Mouse (Mus musculus) 416B (cell line): ENCODE results near the gene Htr1b.

Source experiments
- DNase-seq: peaks from one replicate; pipeline ENCODE4 v3.0.0; 2011; ENCODE audit warnings: low read depth

The Htr1b gene

DNA sequence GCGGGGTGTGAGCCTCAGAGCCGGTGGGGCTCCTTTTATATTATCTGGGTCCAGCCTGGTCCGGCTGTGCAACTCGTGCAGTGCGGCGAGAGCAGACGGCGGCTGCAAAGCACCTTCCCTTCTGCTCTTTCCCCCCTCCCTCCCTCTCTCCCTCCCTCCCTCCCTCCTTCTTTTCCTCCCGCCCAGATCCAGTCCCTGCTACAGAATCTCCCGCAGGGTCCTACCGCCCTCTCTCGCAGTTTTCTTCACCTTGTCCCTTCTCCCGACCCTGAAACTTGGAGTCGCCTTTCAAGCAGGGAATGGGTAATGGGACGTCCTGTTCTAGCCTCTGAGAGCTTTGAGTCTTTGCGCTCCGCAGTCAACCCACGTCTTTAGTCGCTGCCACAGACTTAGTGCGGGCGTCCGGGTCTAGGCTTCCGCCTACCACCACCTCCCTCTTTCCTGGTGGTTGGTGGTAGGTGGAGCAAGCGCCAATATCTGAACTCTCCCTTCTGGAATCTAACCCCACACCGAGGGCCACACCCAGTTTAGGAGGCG is at the start of gene Htr1b:
Gene Htr1b, minus strand, starts transcription at position 392 of the 537 bp plus-strand sequence.
- no peak for DNase-seq

DNA sequence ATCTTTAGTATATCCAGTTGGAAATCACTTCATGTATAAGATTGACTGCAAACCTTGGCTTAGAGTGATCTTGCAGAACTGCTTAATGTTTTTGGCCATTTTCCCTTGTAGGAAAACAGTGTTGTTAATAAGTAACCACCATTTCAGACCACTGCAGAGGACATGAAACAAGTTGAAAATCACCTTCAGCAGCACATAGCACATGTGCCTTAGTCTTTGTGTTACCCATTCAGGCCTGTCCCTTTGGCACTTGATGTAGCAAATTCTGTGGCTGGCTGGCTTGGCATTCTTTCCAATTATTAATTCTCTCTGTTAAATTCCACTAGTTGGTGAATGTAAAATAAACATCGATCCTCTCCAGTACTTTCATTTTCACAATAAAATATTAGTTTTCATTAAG is 43.1 kb upstream of the Htr1b start:
- no peak for DNase-seq

DNA sequence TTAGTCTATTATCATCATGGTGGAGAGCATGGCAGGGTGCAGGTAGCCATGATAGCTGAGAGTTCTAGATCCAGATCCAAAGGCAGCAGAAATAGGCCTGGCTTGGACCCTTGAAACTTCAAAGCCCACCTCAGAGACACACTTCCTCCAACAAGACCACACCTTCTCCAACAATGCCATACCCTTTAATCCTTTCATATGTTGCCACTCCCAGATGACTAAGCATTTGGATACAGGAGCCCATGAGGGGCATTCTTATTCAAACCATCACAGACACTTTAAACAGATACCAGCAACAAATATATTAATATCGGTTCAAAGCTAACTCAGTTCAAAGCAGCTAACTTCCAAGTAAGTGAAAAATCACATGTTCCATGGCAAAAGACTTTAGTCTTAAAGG is 3.9 kb upstream of the Htr1b start:
- no peak for DNase-seq

DNA sequence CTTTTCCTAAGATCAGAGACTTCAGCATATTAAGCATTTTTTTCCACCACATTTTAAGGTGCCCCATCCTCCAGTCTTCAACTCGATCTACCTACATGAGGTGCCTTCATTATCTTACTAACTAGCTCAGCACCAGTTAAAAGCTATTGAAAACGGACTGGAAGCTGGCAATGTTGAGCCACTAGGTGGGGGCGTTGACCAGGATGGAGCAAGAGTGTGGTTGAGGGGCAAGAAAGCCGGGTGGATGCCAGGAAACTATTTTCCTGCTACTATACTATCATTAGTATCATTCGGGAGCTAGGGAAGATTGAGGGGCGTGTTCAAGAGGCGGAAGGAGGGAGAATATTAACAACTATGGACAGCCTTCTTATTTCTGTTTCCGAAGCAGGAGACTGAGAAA is 1.5 kb upstream of the Htr1b start:
- peak; percentile 42 for DNase-seq

DNA sequence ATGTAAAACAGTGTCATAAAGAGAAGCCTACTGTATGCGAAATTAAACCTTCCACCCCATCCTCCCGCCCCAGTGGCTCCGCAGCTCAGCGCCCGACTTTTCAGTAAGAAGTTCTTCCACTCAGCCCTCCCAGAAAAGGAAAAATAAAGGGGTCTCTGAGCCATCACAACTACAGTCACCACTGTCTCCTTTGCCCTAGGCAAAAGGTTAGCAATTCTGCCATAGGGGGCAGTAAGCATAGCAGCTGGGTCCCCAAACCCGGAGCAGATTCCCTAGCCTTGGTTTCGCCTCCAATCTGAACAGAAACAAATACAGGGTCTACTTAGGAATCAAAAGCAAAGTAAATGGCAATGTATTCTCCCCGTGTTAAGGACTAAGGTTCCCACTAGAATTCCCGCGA is 535 bp upstream of the Htr1b start:
- DNase-seq: no peak

DNA sequence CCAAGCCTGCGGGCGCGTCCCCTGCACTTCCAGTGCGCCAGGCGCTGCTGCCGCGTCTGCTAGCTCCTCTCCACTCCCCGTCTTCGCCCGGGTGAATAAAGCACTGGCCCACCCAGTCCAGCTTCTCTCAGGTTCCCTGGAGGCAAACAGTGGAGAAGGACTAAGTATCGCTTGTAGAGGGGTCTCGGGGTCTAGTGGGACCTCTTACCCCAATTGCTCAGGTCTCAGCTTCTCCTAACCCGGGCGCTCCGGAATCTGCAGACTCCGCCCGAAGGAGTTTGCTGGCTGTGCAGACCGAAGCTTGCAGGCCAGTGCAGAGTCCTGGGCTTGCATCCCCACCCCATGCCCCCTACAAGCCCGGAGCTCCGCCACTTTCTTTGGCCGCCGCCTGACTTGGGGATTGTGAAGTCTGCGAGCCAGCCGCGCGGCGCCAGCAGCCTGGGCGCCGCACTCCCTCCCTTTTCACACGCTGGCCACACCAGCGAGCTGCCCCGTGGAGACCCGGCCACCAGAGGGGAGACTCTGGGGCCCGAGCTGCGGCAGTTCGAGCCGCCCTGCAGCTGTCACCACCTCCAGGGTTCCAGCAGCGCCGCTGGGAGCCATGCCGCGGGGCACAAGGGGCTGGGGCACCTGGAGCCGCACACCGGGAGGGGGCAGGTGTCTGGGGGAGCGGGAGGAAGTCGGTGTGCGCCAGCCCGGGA is 742 bp downstream of the Htr1b start:
- no peak for DNase-seq

DNA sequence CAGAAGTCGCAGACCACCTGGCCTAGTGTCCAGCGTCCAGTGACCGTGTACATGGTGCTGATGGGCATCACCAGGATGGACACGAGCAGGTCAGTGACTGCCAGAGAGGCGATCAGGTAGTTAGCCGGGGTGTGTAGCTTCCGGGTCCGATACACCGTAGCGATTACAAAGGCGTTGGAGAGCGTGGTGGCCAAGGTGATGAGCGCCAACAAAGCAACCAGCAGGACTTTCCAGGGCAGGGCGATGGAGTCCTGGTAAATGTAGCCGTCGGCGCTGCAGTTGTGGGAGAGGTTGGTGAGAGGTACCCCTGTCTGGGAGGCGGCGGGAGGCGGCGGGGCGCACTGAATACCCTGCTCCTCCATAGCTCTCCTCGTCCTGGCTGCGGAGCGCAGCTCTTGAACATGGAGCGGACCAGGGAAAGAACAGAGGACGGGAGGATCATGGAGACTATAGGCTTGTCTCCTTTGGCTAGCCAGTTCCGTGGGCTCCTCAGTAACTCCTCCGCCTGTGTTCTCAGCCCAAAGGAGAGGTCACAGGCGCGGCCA is 1.4 kb downstream of the Htr1b start:
- DNase-seq: no peak

DNA sequence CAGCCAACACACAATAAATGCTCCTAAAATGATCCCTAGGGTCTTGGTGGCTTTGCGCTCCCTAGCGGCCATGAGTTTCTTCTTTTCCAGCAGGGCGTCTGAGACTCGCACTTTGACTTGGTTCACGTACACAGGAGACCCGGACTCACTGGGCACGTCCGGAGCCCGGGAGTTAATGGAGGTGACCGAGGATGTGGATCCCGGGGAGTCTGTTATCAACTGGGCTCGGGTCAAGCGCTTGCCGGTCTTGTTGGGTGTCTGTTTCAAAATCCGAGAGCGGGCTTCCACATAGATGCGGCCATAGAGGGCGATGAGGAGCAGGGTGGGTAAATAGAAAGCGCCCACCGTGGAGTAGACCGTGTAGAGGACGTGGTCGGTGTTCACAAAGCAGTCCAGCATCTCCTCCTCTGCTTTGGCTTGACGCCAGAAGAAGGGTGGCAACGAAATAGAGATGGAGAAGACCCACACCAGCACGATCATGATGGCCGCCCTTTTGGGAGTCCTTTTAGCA is 2.0 kb downstream of the Htr1b start:
- no peak for DNase-seq

DNA sequence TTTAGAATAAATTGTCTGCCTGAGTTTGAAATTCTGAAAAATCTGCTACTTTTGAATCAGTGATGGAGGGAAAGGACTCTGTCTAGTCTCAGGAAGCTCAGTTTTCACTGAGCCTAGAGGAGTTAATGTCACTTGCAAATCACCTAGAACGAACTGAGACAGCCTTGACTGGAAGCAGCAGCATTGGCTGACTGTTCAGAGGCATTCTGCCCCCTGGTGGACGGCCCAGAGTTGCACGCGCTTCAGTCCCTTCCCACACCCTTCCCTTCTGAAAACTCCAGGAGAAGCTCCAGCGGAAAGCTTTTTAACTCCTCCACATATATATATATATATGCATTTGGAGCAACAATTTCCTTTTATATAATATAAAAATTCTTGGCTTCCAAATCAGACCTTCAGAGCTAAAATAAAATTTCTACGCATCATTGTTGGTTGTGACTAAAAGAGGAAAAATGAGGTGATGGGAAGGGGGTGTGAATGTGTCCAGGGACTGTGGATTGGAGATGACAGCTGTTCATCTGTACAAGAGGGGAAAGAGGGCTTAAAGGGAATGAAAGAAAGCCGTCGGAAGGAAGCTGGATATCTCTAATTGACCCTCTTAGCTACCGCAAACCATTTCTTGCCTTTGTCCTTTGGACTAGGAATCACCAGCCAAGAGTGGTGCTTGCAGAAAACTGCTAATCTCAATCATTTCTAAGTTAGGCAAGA is 6.6 kb downstream of the Htr1b start:
- peak; percentile 81 for DNase-seq

DNA sequence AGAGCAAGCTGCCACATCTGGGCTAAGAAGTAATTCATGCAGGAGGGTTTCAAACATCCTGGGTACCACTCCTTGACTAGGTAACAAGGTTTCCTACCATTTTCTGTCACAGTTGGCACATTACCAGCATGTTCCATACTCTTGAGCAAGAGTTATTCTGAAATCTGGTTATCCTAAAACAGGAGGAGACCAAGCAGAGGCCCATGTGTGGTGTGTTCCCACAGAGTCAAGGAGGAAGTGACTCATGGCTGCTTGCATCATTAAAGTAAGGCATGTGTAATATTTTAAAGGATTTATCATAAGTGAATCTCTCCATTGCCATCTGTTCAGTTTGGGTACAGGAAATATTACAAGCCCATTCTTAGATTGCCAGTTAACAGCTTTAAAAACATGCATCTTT is 7.7 kb downstream of the Htr1b start:
- peak; percentile 98 for DNase-seq

DNA sequence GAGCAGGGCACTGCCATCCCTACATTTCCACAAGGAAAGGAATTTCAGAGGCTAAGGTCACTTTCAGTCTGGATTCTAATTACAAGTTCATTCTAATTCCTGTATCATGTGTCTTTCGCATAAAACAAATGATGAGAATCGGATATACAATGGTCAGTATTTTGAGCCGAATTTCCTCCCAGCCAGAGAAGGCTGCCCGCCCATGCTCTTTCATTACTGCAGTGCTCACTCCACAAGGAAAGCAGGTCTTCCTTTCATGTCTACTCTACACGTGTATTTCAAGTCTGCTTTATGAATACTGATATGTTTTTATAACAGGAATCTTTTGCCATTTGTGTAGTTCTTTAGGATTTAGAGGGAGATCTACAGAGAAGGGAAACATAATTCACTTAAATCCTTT is 10.8 kb downstream of the Htr1b start:
- DNase-seq: no peak

DNA sequence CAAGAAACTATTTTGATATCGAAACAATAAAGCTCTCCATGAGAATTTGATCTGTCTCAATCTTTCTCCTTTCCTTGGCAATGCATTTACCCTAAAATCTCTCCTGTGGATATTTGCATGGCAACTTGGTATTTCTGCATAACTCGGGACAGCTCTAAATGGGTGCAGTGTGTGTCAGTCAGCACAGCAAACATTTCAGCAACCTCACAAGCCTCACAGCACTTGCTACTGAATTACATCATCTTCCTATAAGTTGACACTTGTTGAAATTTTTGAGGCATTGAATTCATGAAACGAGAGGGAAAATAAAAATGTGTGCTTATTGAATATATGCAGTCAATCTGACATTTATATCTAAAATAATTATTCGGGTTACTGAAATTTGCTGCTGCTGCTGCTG is 22.6 kb downstream of the Htr1b start:
- no peak for DNase-seq
